Mouse (Mus musculus): ENCODE results near the gene Nme4.
"Not testable (repeated sequence)": the region's sequence is repeated elsewhere in the genome, so short reads cannot be mapped to it uniquely, and the experiment has no call there.

Gene Nme4

DNA sequence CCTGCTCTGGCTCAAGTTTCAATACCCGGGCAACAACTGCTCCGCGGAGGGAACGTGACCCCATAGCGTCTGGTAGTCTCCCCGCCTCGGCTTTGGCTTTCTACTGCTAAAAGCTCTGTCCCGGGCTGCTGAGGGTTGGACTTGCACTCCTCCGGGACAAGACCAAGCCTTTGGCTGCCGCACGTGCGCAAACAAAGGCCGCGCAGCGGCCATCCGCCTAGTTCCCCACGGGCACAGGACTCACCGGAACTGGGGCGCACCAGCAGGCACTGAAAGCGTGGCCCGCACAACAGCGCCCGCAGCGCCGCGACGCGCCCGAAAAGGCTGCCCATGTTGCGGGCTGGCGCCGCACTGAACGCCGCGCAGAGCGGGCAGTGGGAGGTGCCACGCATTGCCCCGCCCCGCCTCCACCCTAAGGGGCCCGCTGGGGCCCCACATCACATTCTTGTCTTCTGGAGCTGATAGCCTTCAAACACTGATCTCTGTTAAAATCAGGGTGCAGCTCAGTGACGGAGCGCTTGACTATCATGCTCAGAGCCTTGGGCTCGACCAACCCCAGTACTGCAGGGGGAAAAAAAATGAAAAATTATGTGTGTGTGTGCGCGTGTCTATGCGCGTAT, at the start of gene Nme4:
Gene Nme4, minus strand, starts transcription at position 482 of the 620 bp plus-strand sequence.
- no peak for DNase-seq (ENCODE audit: low spot score)

DNA sequence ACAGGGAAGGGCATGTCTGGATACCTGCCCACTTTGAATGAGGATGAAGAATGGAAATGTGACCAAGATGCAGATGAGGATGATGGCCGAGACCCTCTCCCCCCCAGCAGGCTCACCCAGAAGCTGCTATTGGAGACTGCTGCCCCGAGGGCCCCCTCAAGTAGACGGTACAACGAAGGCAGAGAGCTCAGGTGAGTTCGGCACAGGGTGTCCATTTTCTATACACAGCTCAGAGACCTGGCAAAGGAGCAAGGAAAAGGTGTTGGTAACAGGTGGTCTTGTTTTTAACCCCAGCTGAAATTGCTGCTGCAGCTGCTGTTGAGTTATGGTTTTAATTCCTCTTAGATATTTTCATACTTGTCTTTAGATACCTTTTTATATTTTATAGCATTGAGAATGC, 48.0 kb upstream of the Nme4 start:
- no peak for DNase-seq (ENCODE audit: low spot score)

DNA sequence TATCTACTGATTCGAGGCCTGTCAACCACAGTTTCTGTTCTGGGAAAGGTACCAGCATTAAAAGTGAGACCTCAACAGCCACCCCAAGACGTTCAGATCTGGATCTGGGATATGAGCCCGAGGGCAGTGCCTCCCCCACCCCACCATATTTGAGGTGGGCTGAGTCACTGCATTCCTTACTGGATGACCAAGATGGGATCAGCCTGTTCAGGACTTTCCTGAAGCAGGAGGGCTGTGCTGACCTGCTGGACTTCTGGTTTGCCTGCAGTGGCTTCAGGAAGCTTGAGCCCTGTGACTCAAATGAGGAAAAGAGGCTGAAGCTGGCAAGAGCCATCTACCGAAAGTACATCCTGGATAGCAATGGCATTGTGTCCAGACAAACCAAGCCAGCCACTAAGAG, 47.4 kb upstream of the Nme4 start:
- DNase-seq (ENCODE audit: low spot score), result no peak

DNA sequence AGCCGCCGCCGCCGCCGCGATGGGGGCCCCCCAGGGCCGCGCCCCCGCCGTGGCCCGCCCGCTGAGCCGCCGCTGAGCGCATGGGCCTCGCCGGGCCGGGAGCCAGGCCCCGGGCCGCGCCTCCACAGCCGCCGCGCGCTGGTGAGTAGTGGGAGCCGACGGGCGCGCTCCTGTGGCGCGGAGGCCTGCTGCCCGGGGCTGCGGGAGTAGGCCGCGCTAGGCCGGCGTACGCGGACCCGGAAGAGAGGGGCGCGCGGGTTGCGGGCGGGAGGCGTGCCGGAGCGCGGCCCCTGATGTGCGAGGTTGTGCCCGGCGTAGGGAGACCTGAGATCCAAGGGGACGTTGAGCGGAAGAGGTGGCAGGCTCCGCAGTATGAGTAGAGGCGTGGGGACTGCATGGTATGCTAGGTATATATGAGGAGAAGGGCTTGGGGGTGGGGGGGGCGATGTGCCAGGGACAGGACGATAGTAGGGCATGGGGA, 43.5 kb upstream of the Nme4 start:
- DNase-seq (ENCODE audit: low spot score), result no peak

DNA sequence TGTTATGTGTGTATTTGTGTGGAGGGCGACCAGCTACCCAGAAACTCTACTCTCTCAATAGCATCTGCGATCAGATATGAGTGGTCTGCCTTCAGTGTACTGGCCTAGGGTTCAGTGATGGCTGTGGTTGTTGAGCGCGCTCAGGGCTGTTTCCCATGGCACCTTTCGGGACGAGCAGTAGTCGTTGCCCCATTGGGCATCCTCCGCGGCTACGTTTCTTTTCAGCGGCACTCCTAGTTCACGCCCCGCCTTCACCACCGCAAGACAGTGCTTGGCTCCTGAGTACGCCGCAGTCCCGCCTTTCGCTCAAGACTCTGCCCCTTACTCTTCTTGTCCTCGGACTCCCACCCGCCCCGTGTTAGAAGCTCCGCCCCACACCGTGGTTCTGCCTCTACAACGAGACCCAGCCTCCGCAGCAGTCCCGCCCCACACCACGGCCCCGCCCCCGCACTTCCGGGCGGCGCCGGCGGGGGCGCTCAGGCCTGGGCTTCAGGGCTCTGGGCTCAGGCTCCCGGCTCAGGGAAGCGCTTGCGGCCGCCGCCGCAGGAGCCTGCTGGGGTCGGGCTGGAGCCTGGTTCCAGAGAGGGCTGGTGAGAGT, 42.9 kb upstream of the Nme4 start, which contains the start of gene Axin1:
Gene Axin1, plus strand, starts transcription at position 450 of the 598 bp plus-strand sequence.
- DNase-seq (ENCODE audit: low spot score), result peak; percentile 96

DNA sequence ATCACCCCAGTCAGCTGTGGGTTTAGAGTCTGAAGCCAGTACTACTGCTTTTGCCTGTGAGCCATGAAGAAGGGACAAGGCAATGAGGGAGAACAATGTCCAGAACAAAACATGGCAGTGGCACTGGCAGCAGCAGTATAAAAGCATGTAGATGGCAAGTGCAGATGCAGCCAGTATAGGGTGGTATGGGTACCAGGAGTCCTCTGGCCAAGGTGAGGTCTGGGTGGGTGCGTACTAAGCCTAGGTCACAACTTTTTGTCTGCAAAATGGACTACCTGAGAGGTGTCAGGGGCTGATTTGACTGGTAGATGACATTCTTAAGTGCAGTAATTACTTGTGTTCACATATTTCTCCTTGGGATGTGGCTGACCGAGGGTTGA, 42.3 kb upstream of the Nme4 start:
- no peak for DNase-seq (ENCODE audit: low spot score)

DNA sequence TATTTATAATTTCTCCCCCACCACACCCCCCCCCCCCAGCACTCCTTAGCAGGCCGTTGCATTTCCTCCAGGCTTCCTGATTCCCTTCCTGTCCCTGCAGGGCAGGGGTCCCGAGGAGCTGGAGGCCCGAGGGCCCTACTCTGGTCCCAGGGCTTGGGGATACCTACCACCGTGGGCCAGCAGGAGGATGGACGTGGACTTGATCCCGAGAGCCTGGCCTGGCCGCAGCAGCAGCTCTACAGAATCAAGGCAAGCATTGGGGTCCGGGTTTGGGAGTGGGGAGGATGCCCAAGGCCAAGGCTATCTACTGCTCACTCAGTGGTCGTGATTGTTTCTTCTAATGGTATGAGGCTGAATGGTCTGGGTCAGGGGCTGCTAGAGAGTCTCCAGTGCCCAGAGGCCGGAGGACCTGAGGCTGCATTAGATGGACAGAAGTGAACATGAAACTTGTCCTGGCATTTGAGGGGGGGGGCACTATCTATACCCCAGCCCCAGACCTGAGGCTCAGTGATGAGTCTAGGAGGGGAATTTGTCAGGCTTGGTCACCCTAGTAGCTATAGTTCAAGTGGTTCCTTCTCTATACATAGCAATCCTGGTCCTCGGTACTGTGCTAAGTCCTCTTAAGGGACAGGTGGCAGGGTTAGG, 41.8 kb upstream of the Nme4 start:
- DNase-seq (ENCODE audit: low spot score), result no peak

DNA sequence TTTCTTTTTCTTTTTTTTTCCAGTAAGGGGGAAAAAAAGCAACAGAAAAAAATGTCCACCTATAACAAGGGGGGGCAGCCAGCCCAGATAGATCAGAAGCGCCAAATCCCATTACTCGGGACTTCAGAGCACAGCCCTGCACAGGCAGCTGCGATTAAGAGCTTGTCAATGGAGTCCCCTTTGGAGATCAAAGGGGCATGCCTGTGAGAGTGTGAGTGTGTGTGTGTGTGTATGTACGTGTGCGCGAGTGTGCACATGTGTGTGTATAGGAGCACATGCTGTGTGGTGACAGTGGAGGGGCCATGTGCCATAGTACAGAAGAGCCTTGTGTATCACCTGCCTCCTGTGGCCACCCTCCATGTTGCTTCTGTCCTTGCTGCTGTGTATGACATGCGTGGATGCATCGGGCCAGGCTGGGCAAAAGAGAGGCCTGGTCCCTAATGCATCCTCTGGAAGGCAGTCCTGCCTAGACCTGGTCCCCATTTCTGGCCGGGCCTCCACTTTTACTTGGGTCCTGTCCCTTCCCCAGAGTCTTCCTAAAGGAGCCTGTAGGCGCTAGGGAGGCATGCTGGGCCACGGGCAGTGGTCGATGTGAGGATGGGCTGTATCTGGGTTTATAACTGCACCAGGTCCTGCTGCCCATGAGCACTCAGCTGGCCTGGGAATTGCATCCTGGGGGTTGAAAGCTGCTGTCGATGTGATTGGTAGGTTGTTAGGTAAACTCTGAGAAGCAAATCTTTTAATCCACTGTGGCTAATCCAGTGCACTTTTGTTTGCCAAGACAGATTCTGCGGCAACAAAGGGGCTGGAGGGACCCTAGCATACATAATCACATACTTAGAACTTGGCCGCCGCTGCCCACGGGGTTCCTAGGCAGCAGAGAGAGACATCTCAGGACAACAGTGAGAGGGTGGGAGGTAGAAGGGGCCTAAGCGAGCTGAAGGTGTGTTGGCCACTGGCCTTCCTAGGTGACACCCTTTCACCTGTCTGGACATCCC, 36.8 kb upstream of the Nme4 start:
- DNase-seq (ENCODE audit: low spot score), result no peak

DNA sequence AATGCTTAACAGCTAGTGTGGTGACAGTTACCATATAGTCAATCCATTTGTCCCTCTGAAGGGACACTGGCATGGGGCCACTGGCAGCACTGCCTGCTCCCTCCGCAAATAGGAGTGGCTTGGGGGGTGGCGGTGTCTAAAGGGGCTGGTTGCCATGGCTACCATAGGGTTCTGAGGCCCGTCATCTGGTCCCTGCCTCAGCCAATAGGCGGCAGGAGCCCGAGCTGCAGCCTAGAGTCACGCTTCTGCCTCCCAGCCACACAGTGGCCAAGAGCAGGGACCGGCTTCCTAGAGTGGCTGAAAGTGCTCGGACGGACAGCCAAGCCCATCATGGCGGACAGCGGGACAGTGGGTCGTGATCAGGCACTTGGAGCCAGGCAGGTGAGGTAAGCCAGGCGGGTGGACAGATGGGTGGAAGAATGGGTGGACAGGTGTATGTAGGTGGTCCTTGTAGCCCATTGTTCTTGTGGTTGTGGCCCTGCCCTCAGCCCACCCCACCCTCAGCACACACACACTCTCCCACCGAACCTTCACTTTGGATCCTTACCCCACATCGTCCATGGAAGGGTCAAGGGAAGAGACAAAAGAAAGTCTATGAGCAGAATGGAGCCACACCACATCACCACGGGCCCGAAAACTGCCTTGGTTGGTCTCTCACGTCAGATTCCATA, 35.8 kb upstream of the Nme4 start:
- no peak for DNase-seq (ENCODE audit: low spot score)

DNA sequence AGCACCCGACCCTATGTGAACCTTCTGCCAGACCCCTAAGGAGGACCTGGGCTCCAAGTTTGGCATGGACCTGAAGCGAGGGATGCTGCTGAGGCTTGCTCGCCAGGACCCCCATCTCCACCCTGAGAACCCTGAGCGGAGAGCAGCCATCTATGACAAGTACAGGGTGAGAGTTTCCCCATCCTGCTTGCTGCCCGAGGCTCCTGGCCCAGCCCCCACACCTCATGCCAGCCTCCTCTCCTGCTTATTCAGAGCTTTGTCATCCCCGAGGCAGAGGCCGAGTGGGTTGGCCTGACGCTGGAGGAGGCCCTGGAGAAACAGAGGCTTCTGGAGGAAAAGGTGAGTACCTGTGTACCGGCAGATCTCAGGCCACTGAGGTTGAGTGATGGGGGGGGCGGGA, 29.8 kb upstream of the Nme4 start:
- DNase-seq (ENCODE audit: low spot score), result no peak

DNA sequence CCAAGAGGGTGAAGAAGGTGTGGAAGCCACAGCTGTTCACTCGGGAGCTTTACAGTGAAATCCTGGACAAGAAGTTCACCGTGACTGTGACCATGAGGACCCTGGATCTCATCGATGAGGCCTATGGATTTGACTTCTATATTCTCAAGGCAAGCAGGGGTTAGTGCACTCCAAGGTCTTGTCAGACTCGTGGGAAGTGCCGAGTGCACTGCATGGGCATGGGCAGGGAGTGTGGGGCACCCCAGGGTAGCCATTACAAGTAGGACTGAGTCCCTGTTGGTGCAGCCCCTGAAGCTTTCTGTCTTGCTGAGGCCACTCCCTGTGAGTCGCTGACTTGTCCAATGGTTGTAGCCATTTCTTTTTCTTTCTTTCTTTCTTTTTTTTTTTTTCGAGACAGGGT, 29.2 kb upstream of the Nme4 start:
- DNase-seq (ENCODE audit: low spot score), result no peak

DNA sequence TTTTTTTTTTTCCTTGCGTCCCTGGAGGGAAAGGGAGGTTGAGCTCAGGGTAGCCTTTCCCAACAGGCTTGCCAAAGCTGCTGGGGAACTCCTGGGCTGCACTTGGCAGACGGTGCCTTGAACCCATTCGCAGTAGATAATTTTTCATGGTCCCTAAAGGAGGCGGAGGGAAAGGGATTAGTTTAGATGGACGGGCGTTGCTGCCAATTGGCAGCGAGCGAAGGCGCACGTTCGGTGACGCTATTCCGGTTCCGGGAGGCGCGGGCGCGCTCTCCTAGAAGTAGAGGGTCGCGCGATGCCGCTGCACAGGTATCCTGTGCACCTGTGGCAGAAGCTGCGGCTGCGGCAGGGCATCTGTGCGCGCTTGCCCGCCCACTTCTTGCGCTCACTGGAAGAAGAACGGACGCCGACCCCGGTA, 27.9 kb upstream of the Nme4 start, which contains the start of gene Mrpl28:
Gene Mrpl28, plus strand, starts transcription at position 234 of the 418 bp plus-strand sequence.
- peak; percentile 91 for DNase-seq (ENCODE audit: low spot score)

DNA sequence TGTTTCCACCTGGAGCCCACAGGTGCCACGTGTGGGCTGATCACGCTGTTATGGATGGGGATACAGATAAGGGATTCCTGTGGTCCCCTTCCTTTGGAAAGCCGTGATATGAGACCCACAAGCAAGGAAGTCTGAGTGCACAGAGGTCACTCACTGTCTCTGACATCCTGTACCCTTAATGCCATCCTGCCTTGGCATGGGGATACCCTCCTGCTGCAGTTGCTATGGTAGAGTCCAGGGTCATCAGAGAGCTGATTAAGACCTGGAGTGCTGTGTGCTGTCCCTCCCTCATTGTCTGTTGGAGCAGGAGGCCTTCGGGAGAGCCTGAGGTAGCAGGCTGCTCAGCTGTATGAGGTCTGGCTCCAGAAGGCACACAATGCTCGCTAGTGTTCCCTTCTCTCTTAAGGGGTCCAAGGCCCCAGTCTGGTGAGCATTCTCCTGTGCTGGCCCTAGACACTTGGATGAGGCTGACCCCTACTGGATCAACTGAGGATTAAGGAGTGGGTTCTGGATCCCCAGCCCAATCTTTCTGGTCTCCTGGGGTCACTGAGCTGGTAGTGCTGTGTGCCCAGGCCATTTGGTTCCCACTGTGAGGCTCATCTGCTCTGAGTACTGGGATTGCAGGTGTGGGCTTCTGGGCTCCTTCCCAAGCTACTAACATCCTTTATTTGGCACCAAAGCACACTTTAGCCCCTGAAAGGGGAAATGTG, 27.2 kb upstream of the Nme4 start:
- DNase-seq (ENCODE audit: low spot score), result no peak

DNA sequence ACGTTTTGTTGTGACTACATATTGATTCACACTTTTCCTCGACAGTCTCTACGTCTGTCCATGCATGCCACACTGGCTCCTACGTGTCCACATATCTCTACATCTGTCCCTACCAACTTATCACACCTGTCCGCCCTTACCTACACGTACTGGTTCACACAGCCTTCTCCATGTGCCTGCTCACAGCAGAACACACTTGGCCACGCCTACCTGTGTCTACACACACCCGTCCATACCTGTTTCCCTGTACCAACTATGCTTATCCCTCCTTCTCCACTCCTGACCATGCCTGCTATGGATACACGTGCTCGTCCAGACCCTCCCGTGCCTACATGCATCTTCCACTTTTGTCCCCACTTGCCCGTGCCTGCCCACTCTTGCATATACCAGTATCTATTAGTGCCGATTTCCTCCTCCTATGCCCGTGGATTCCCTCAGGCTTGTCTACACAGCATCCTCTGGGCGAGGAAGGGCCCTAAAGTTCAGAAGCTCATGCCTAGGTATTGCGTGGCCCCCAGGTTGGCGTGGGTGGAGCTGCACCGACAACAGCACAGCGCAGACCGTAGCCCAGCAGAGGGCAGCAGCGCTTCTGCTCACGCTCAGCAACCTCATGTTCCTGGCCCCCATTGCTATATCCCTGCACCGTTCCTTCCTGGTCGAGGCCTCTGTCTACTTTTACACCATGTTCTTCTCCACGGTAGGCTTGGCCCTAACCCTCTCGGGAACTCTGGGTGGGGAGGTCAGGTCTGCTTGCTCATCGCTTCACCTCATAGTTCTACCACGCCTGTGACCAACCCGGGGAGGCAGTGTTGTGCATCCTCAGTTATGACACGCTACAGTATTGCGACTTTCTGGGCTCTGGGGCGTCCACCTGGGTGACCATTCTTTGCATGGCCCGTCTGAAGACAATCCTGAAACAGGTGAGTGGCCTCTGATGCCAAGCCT, 24.6 kb upstream of the Nme4 start:
- peak; percentile 41 for DNase-seq (ENCODE audit: low spot score)

DNA sequence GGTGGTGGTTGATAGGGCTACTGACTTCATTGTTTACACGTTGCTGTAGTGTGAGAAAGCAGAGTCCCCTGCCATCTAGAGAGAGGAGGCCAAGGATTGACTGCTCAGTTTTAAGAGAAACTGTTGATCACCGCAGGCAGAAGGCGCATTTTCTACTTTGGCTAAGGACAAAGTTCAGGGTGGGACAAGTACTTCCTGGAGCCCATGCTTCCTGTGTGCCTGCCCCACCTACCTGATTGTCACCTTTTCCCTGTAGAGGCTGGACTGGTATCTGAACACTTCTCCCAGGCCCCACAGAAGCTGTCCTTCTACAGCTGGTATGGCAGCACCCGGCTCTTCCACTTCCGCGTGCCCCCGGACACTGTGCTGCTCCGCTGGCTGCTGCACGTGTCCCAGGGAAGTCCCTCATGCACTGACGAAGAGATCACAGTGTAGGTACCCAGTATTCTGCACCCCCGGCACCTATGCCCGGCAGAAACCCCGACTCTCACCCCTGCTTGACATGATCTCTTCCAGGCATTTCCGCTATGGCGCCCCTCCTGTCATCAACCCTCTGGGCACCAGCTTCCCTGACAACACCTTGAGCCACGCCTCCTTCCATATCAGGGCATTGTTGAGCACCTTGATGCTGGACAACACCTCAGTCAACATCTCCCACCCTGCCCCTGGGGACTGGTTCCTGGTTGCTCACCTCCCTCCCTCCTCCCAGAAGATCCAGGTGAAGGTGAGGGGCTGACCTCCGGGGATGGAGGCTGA, 21.3 kb upstream of the Nme4 start:
- no peak for DNase-seq (ENCODE audit: low spot score)

DNA sequence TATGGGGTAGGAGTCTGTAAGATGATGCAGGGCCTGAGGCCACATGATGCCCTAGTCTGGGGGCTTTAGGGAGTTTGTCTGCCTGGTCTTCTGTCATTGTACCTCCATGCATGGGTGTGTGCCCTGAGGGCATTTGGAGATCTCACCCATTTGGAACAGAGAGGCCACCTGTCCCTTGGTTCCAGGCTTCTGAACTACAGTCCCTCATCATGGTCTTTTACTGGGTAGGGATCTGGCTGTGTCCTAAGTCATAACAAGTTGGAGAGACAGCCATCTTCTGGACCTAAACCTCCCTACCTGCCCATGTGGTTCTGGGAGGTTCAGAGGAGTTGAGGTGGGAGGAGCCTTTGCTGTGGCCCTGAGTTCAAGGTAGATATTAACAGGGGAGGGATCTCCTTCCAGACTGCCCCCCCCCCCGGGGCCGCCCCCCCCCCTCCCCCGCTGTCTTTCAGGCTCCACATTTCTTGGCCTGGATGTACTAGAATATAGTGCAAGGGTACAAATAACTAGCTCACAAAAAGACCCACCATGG, 20.6 kb upstream of the Nme4 start:
- DNase-seq (ENCODE audit: low spot score), result no peak

DNA sequence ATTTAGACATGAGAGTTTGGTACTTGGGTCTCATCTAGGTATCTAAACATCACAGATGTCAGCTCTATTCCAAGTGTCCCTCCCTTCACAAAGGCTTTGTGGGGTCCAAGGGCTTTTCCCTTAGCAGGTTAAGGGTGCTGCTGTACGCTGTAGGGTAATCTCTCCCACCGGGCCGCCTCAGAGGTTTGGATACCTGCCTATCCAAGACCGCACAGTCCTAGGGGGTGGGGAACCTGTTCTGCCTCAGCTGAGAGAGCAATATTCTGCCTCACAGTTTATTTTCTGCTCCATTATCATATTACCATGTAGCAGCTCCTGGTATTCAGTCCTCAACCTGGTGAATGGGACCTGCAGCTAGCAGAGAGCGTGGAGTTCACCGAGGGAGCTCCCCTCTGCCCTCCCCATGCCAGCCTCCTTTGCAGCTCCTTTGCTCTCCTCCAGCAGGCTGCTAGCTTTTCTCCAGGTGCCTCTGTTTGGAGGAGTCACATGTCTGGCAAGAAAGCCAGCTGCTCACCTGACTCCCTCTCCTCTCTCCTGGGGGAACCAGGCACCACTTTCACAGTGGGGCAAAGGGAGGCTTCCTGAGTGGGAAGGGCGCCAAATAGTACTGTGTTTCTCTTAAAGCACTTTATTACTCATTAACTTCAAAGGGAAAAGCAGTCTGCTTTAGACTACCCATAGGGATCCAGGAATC, 19.9 kb upstream of the Nme4 start:
- peak; percentile 73 for DNase-seq (ENCODE audit: low spot score)

DNA sequence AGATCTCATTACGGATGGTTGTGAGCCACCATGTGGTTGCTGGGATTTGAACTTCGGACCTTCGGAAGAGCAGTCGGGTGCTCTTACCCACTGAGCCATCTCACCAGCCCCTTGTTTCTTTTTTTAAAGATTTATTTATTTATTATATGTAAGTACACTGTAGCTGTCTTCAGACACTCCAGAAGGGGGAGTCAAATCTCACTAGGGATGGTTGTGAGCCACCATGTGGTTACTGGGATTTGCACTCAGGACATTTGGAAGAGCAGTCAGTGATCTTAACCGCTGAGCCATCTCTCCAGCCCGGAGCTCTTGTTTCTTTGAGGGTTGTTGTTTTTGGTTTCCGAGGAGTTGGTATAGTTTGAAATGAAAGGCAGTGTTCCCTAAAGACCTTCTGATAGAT, 19.1 kb upstream of the Nme4 start:
- not testable (repeated sequence) for DNase-seq (ENCODE audit: low spot score)
